Mouse (Mus musculus): ENCODE measurements at regions not wholly inside any gene's neighbourhood (a gene's known extent, or its start where the extent isn't known, plus 50 kb on each side); places are given as distances from the start of the nearest gene placed in this dataset.

DNA sequence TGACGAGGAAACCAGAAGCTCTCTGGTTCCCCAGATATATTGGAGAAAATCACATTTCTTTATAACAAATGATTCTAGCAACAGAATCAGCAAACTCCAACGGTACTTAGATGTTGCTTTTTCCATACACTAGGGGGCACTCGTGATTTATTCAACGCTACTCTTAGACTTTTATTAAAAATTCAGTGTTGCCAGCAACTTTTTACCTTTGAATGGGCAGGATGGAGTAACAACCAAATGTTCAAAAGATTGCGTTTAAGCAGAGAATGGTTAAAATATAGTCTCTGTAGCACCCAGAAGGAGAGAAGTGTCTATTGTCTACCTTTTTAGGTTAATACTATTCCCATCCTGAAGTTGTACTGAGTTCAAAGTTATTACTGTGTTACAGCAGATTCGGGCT, 715.4 kb upstream of the Cblb start:
- DNase-seq (ENCODE audit: low spot score in 2 of 2), result peak in 1 of 2 experiments; percentile 62

DNA sequence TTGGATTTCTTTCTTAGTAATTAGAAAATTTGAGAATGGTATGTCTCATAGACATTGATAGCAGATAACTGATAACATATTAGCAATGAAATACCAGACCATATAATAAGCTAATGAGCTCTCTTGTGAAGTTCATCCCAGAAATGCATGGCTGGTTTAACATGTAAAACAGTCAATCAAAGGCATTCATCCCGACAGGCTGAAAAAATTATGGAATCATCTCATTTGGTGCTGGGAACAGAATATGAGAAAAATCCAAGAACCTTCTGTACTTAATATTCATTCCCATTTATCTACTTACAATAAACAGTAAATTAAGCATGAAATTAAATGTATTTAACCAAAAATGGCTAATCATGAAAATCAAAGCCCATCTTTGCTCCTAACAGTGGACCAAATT, 698.8 kb upstream of the Cblb start:
- DNase-seq (ENCODE audit: low spot score in 2 of 2), result no peak

DNA sequence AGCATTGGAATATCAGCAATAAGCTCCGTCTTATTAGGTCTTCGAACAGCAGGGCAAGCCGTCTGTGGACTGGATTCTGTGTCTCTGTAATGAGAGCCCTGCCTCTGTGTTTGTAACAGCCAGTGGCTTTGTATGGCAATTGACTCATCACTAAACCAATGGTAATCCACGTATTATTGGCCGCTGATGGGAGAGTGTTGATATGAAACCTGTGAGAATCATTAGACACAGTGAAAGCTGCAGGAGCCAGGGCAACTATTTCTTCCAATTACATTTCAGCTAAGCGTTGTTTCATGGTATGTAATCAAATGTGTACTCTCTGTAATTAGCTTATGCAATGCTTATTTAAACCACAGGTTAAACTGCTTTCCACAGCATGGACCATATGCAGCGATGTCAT, 696.1 kb upstream of the Cblb start:
- no peak for DNase-seq (ENCODE audit: low spot score in 2 of 2)

DNA sequence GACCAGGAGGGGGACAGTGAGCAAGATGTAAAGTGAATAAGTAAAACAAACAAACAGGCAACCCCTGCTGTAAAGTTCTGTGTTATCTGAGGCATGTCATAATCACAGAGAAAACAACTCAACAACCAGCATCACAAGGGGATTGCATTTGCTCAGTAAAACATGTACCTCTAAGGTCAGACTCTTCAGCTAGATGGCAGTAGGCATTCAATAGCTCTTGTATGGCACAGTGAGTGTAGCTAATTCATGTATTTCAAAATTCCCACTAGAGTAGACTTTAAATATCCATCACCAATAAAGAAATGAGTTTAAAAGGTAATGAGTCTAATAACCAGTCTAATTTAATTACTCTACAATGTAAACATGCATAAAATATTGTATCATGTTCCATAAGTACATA, 683.9 kb upstream of the Cblb start:
- DNase-seq (ENCODE audit: low spot score in 2 of 2), result no peak

GRCm38 (mm10) chr16:51352151-51352550, 678.9 kb upstream of the Cblb start:
- DNase-seq (ENCODE audit: low spot score in 2 of 2), result peak in 1 of 2 experiments; percentile 4

DNA sequence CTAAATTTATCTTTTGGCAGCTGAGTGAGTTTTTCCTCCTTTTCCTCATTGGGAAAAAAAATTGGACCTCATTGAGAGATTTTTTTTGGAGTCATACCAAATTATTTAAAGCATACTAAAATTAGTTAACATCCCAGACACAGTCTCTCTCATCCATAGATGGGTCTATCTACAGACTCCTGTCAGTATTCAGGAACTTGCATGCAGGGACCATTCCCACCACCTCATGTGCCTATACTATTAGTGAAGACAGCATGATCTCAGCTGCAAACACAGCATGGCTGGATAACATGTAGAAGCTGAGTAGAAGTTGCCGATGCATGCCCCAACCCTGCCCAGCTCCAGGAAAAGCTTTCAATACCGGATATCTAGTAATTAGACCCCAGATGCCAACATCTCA, 677.2 kb upstream of the Cblb start:
- no peak for DNase-seq (ENCODE audit: low spot score in 2 of 2)

- DNase-seq (ENCODE audit: low spot score in 2 of 2), result no peak
Observed at GRCm38 (mm10) chr16:51370070-51370469, 661.0 kb upstream of the Cblb start.

DNA sequence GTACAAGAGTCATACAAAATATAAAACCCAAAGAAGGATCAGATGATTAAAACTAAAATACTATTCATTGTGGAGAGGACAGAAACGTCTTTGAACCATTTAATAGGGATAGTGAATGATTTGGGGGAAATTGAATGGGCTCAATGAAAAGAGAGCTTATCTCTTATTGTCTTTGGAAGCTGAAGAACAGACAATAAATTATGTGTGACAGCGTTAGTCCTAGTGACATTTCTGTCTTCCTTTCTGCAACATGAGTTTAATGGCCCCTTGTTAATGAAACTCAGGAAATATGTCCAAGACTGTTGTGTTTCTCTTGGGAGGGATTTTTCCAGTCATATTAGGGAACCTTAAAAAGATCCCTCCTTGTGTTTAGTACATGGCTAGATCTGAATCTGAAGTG, 644.6 kb upstream of the Cblb start:
- no peak for DNase-seq (ENCODE audit: low spot score in 2 of 2)

DNA sequence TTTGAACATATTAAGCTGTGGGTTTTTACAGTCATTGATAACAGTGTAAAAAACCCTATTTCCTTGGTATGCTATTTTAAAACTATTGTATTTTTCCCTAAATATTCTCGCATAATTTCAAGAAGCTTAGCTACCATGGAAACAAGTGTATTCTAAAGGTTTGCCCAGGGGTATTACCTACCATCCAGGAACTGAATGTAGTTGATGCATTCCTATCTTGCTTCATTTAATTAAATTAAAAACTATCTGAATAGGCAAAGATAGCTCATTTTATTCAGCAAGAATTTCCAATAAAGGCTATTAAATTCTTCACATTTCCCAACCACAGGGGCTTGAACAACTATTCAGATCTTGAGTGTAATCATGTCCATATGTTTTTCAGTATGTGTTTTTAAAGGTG, 643.5 kb upstream of the Cblb start:
- DNase-seq (ENCODE audit: low spot score in 2 of 2), result no peak

GRCm38 (mm10) chr16:51393871-51394270, 637.2 kb upstream of the Cblb start:
- no peak for DNase-seq (ENCODE audit: low spot score in 2 of 2)
